Mouse (Mus musculus) frontal cortex, postnatal 14 days (tissue): ENCODE measurements around the gene Mmadhc.

Source experiments
- DNase-seq, 2 experiments: peaks; one replicate each; pipeline ENCODE4 v3.0.0; 2022; ENCODE audit warnings: low spot score in 2 of 2

Gene Mmadhc

GRCm38 (mm10) chr2:50265215-50265785 is 31.3 kb downstream of the Mmadhc start:
- no peak for DNase-seq

- DNase-seq: no peak
These were observed 32.5 kb downstream of the Mmadhc start for GRCm38 (mm10) chr2:50264059-50264458.

DNA sequence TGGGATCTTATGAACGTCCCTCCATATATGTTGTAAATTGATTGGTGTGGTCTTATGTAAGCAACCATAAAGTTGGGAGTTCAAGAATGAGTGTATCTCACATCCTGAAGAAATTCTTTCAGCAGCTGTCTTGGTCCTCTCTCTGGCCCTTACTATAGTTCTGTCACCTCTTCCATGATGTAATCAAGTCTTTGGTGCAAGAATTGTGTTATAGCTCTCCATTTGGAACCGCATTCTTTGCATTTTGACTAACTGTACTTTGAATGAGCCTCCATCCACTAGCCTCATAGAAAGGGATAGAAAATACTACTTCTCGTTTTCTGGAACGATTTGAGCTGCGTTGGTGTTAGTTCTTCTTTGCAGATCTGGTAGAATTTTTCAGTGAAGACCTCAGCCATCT is 41.6 kb downstream of the Mmadhc start:
- DNase-seq: no peak

DNA sequence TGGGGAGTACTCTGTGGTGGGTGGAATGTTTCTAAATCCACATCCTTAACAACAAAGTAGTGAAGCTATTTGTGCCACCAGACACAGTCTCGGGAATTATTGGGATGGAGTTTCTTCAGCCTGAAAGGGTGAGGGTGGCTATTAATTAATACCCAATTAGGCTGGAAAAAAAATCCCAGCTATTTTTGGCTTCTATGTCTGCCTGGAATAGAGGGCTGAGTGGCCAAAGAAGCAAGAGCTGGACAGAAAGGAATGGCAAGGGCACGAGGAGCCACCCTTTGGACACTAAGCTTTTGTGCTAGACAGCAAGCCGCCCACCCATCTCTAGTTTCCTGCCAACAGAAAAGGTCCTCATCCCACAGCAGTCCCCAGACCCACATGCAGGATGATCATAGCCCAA is 48.0 kb downstream of the Mmadhc start:
- DNase-seq: no peak

GRCm38 (mm10) chr2:50233491-50233890 is 63.1 kb downstream of the Mmadhc start:
- no peak for DNase-seq
